Mouse (Mus musculus) G1E-ER4 (cell line): Measurements from ENCODE around the gene Stxbp6. TPM values are rescaled to one million over a fixed set of nuclear protein-coding genes. Genes with fewer than 3 reads are reported as not detected.

Experiments used
- GATA1 ChIP-seq: IDR thresholded peaks from one replicate; pipeline ENCODE4 v1.8.0; 2012; ENCODE audit warnings: low read length, inconsistent platforms
- polyA plus RNA-seq: library from polyadenylated mRNA; stranded (reverse); fragments of >175 nt; gene quantifications from 2 replicates; pipeline ENCODE4 v1.2.3, GENCODE M21; 2012

Stxbp6 gene
- polyA plus RNA-seq, 1 experiment = not detected

- TF ChIP-seq GATA1 = no peak
Observed at GRCm38 (mm10) chr12:44979316-44979848, 95.1 kb downstream of the Stxbp6 start.

DNA sequence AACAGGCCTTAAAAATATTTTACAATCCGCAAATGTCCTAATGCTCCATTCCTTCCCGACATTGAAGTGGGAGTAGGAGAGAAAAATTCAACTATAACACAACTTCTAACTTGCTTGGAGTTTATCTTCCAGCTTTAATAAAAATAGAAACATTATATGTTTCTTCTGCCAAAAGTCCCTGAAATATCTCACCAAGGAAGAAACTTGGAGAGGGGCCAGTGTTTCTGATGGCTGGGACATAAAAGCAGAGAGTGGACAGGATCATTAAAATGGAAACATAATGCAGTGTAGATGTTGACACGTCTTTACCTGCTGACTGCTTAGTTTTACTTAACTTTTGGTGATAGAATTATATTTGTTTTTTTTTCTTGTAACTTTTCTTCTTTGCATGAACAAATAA lies 99.2 kb downstream of the Stxbp6 start:
- no peak for TF ChIP-seq GATA1

- no peak for TF ChIP-seq GATA1
Observed at GRCm38 (mm10) chr12:44971477-44971876, 103.0 kb downstream of the Stxbp6 start.

DNA sequence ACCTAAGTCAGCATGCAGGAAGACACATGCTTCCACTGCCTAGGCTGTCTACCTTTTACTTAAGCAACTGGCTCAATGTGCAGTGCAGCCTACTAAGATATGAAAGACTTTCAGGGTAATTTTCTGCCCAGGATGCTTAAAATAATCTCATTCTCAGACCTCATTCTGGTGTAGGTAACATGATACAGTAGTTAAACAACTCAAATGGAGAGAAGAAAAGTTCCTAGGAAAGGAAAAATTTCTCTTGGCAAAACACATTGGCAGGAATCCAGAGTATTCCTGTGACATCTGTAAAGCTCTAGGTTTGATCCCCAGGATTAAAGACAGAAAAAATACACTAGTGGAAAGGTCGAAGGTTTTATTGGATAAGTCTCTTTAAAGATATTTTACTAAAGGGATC lies 107.1 kb downstream of the Stxbp6 start:
- TF ChIP-seq GATA1 = no peak

DNA sequence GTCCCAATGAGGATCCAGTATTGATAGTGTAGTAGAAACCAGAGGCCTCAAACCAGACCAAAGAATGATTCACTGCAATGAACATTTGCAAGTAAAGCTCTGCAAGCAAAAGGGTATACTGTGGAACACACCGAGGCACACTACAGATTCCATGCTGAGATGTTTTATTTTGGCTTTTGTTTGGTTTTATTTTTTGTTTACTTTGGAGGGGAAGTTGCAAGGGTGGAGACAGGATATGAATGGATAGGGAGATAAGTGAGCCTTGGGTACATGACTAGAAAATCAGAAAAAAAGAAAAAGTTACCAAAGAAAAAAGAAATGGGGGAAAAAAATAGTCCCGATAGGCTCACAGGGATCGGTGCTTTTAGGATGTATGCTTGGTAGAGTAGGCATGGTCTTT lies 117.0 kb downstream of the Stxbp6 start:
- TF ChIP-seq GATA1 = no peak

GRCm38 (mm10) chr12:44953121-44953520 lies 121.4 kb downstream of the Stxbp6 start:
- no peak for TF ChIP-seq GATA1

GRCm38 (mm10) chr12:44952072-44952471 lies 122.4 kb downstream of the Stxbp6 start:
- no peak for TF ChIP-seq GATA1

GRCm38 (mm10) chr12:44950559-44950958 lies 124.0 kb downstream of the Stxbp6 start:
- TF ChIP-seq GATA1 = no peak

DNA sequence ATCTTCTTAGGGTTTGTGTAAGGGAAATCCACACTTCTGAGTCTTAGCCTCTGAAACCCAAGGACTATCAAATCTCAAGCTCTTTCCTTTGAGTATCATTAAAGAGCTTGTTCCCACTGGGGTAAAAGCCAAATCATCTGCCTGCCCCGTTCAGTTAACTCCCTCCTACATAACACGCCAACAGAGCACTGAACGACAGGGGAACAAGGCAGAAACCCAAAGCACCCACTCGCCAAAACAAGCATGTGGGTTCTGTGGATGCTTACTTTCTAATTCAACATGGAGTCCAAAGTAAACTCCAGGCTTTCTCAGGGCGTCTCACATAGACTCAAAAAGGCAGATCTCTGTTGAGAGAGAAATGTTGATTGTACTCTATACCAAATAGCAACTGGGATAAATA lies 126.7 kb downstream of the Stxbp6 start:
- no peak for TF ChIP-seq GATA1

GRCm38 (mm10) chr12:44940325-44940724 lies 134.2 kb downstream of the Stxbp6 start:
- TF ChIP-seq GATA1 = no peak

DNA sequence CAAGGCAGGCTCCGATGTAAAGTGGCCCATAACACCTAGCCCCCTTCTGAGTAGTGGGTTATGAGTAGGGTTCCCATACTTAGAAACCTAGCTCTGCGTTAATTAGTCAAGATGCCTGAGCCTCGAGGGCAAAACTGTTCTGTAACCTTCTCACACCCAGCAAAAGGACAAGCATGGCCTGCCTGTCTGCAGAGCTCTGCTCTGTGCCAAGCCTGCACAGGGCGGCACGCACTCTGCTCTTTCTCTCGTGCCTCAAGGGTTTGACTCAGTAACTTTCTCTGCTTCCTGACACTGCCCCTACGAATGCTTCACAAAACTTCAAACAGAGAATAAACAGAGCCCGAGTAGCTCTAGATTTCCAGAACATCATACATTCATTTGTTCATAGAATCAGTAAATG lies 135.4 kb downstream of the Stxbp6 start:
- TF ChIP-seq GATA1 = no peak

DNA sequence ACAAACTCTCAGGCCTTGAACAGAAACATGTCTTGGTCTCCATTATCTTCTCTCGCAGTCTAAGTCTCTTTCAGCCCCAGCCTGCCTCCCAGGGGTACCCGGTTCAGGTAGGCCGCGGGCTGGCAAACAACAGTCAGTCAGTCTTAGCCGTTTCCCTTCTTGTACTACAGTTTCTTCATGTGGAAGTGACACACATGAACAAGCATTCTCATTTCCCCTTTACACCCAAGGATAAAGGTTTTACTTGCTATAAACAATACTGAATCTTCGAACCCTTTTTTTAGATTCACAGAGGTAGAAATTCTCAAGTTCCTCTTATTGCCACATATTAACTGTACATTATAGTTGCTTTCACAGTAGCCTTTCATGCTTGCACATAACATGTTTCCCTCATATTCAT lies 141.6 kb downstream of the Stxbp6 start:
- no peak for TF ChIP-seq GATA1

GRCm38 (mm10) chr12:44931716-44932115 lies 142.8 kb downstream of the Stxbp6 start:
- no peak for TF ChIP-seq GATA1

DNA sequence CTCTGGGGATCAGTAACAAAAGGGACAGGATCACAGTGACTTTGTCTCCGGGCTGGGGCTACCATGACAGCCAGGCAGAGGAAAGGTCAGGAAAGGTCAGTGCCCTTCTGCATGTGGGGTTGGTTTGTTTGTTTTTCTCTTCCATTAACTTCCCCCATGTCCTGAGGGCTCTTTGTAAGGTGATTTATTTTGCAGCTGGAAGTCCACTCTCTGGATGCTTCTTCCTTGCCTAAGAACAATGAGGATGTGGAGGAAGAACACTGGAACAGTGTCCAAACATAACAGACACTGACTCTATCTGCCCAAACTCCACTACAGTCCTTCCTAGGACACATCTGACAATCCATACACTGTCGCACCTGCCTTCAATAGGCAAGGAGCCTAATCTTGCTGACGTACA lies 146.1 kb downstream of the Stxbp6 start:
- no peak for TF ChIP-seq GATA1

DNA sequence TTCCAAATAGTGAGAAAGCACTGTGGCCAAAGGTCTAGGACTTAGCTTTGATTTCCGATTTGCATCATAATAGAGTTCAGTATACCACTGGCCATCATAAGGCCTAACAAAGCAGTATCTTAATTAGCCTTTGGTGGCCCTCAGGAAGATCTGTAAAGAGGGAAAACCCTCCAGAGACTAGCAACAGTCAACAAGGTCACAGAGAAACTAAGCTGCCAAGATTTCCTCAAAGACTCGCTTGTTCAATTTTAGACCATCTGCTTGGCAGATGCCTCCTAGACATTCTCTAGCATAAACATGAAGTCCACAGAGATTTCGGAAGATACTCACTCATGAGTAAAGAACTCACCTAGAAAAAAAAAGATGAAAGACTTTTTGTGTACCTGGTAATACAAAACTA lies 148.6 kb downstream of the Stxbp6 start:
- TF ChIP-seq GATA1 = no peak

DNA sequence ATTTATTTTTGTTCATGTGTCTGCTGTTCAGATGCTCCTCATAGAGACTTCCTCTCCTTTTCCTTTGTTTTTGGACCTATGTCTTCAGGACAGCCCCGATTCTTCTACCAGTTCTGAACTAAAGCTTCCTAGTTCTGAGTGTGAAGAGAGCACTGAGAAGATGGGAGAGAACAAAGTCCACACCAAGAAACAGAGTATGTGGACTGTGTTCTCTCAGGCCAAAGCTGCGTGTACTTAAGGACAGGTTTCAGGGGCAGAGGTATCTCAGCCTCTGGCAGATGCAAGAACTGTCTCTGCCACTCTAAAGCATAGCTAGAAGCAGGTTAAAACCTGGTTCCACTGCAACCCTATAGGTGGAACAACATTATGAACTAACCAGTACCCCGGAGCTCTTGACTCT lies 151.2 kb downstream of the Stxbp6 start:
- no peak for TF ChIP-seq GATA1

DNA sequence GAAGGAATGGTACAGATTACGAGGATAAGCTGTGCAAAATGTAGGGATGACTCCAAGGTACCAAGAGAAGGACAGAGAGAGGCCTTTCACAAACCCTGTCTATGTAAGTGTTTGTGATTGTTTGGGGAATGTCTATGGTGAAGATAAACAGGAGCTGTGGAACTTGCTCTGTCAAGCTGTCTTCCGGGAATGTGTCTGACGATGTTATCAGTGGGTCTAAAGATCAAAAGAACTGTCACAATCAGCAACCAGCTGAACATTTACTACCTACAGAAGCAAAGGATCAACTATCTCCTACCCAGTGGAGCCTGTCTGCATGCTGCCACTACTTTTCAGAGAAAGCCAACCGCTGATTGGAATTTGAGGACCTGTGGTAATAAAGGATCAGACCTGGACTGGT lies 152.3 kb downstream of the Stxbp6 start:
- no peak for TF ChIP-seq GATA1

GRCm38 (mm10) chr12:44919613-44920012 lies 154.9 kb downstream of the Stxbp6 start:
- TF ChIP-seq GATA1 = no peak

DNA sequence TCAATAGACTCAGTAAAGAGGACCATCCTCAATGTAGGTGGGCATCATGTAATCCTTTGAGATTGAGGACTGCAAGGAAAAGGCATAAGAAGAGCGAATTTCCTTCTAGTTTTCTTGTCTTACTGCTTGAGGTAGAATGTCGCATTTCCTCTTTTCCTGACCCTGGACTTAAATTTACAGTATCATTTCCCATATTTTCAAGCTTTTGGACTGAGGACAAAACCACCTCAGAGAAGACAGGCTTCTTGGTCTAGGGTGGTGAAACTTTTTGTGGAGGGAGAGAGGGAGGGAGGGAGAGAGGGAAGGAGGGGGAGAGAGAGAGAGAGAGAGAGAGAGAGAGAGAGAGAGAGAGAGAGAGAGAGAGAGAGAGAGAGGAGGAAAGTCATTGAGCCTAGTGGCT lies 155.6 kb downstream of the Stxbp6 start:
- no peak for TF ChIP-seq GATA1
